Mouse (Mus musculus) brain, embryonic 14.5 days (tissue): ENCODE measurements around the gene Polr3c.

Source experiments
- CTCF ChIP-seq: fragments of 200-500 bp; IDR thresholded peaks from 2 replicates; pipeline ENCODE4 v1.5.1; 2012; ENCODE audit warnings: inconsistent platforms, mild to moderate bottlenecking, moderate library complexity, borderline replicate concordance; ENCODE audit not compliant: insufficient read depth, insufficient read length; ENCODE audit errors: extremely low read depth
- POLR2A ChIP-seq: fragments of 200-500 bp; IDR thresholded peaks from 2 replicates; pipeline ENCODE4 v1.6.1; 2012; ENCODE audit warnings: mild to moderate bottlenecking, inconsistent platforms, borderline replicate concordance; ENCODE audit not compliant: poor library complexity, insufficient read depth, insufficient read length, severe bottlenecking; ENCODE audit errors: extremely low read depth

- TF ChIP-seq CTCF: no peak
- TF ChIP-seq POLR2A: no peak
Measured at GRCm38 (mm10) chr3:96662731-96663316, 64.6 kb downstream of the Polr3c start.
